Mouse (Mus musculus): ENCODE data around the gene Atrip.

- TF ChIP-seq POLR2A (IDR thresholded peaks at IDR 0.05; ENCODE audit: low read depth, low read length), result no peak; the same call in 1 of the 2 replicates
- no peak for TF ChIP-seq CTCF (IDR thresholded peaks at IDR 0.05; ENCODE audit: extremely low read depth, insufficient read length, insufficient replicate concordance, low read depth, low read length)
Observed at GRCm38 (mm10) chr9:109049996-109050673, 23.8 kb downstream of the Atrip start.
